Mouse (Mus musculus) bone marrow macrophage, adult 2 months (primary cell): Measurements from ENCODE around the gene Olfr623. TPM values are rescaled to one million over a fixed set of nuclear protein-coding genes. Genes with fewer than 3 reads are reported as not detected.

Source experiments
- H3K27ac ChIP-seq: 2 replicates; pipeline ENCODE4 v1.5.1; 2012; ENCODE audit warnings: low read depth, low read length; ENCODE audit not compliant: insufficient read depth
- H3K4me1 ChIP-seq: 2 replicates; pipeline ENCODE4 v1.6.1; 2012; ENCODE audit warnings: low read length; ENCODE audit not compliant: control insufficient read depth, insufficient read depth
- H3K4me3 ChIP-seq: 2 replicates; pipeline ENCODE4 v1.5.1; 2012; ENCODE audit warnings: mild to moderate bottlenecking, low read length, moderate library complexity; ENCODE audit not compliant: insufficient read depth
- CTCF ChIP-seq: IDR thresholded peaks from 2 replicates; pipeline ENCODE4 v1.5.1; 2012; ENCODE audit warnings: low read depth, mild to moderate bottlenecking, low read length, moderate library complexity
- POLR2A ChIP-seq: IDR thresholded peaks from 2 replicates; pipeline ENCODE4 v1.6.1; 2012; ENCODE audit warnings: mild to moderate bottlenecking, low read depth, low read length, borderline replicate concordance
- polyA plus RNA-seq: library from polyadenylated mRNA; stranded (reverse); fragments of >200 nt; gene quantifications from 2 replicates; pipeline ENCODE4 v1.2.4, GENCODE M21; 2012; ENCODE audit not compliant: missing spikeins, insufficient read depth, insufficient read length

The Olfr623 gene
- polyA plus RNA-seq: not detected in 2 replicates

- TF ChIP-seq POLR2A (no peak), CTCF (no peak)
- Histone ChIP-seq H3K4me3 (no peak within 1 kb of the TSS), H3K4me1 (no peaks in the 10 kb centered on the region), H3K27ac (no peak within 1 kb of the TSS)
Observed at GRCm38 (mm10) chr7:103663598-103663997, at the start of gene Olfr623. TSS of gene Olfr623 (minus strand) at chr7:103663698.

DNA sequence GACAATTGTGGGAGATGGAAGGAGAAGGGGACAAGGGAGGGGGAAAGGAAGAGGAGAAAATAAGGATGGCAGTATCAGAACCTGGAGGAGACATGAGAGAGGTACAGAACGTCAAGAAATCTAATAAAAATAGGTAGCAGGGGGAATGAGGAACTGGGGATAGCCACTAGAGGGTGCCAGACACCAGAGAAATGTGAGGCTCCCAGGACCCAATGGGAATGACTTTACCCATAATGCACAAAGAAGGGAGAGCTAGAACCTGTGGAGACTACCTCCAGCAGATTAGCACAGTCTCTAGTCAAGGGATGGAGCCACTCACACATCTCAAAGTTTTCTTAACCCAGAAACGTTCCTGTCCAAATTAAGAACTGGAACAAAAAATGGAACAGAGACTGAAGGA lies 48.5 kb upstream of the Olfr623 start:
- Histone ChIP-seq H3K4me3 (no peak overlapping the region), H3K27ac (no peak overlapping the region), H3K4me1 (no peaks in the 10 kb centered on the region)
- TF ChIP-seq CTCF (peak; percentile 44; the same call in 1 of the 2 replicates), POLR2A (no peak)

GRCm38 (mm10) chr7:103699469-103699868 lies 36.0 kb upstream of the Olfr623 start:
- H3K4me1 ChIP-seq: no peaks in the 10 kb centered on the region
- TF ChIP-seq POLR2A: no peak
- TF ChIP-seq CTCF: no peak
- no peak overlapping the region for H3K4me3 ChIP-seq
- H3K27ac ChIP-seq: no peak overlapping the region

DNA sequence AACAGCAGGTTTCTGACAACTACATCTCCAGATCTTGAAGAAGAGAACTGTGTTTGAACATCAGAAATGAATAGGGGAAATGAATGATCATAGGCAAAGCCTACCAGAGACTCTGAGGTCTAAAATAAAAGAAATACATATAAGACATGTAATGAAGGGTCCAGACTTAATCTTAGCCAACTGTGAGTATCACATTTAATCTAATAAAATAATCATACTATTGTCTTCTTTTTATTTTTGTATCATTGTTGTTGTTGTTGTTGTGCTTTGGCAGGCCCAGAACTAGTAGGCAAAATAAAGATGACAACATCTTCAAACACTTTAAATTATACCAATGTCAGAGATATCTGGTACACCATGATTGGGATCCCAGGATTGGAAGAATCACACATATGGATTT lies 18.9 kb upstream of the Olfr623 start, which contains the start of gene Olfr625-ps1:
Gene Olfr625-ps1, plus strand, starts transcription at position 301 of the 400 bp plus-strand sequence.
- TF ChIP-seq POLR2A (no peak), CTCF (no peak)
- Histone ChIP-seq H3K4me3 (no peak within 1 kb of the TSS), H3K27ac (no peak within 1 kb of the TSS), H3K4me1 (no peaks in the 10 kb centered on the region)

GRCm38 (mm10) chr7:103671091-103671490 lies 7.6 kb upstream of the Olfr623 start, which contains the start of gene Olfr624:
TSS of gene Olfr624 (minus strand) at chr7:103671191.
- H3K4me1 ChIP-seq: no peaks in the 10 kb centered on the region
- H3K4me3 ChIP-seq: no peak within 1 kb of the TSS
- no peak for TF ChIP-seq CTCF
- TF ChIP-seq POLR2A: no peak
- no peak within 1 kb of the TSS for H3K27ac ChIP-seq

- Histone ChIP-seq H3K4me3 (no peak overlapping the region), H3K4me1 (no peaks in the 10 kb centered on the region)
- no peak for TF ChIP-seq POLR2A
- TF ChIP-seq CTCF: no peak
Observed at GRCm38 (mm10) chr7:103644070-103644469, 19.4 kb downstream of the Olfr623 start.

GRCm38 (mm10) chr7:103642602-103643001 lies 20.9 kb downstream of the Olfr623 start, which contains the start of gene Olfr622:
TSS of gene Olfr622 (minus strand) at chr7:103642702.
- Histone ChIP-seq H3K4me1 (no peaks in the 10 kb centered on the region), H3K4me3 (no peak within 1 kb of the TSS), H3K27ac (no peak within 1 kb of the TSS)
- TF ChIP-seq CTCF: no peak
- no peak for TF ChIP-seq POLR2A

More at GRCm38 (mm10) chr7:103644070-103644469, 19.4 kb downstream of the Olfr623 start:
- H3K27ac ChIP-seq: no peak overlapping the region

- Histone ChIP-seq H3K4me3 (no peak overlapping the region), H3K4me1 (no peaks in the 10 kb centered on the region), H3K27ac (no peak overlapping the region)
- TF ChIP-seq CTCF (no peak), POLR2A (no peak)
Observed at GRCm38 (mm10) chr7:103636795-103637194, 26.7 kb downstream of the Olfr623 start.

- Histone ChIP-seq H3K27ac (no peak within 1 kb of the TSS), H3K4me1 (no peaks in the 10 kb centered on the region), H3K4me3 (no peak within 1 kb of the TSS)
- TF ChIP-seq POLR2A (no peak), CTCF (no peak)
Observed at GRCm38 (mm10) chr7:103612434-103612833, 51.1 kb downstream of the Olfr623 start, which contains the start of gene Olfr620. TSS of gene Olfr620 (minus strand) at chr7:103612534.

Other genes starting within 250 kb of the Olfr623 start
- gene Usp17lc, start 248.6 kb downstream of the Olfr623 start, polyA plus RNA-seq: not detected in 2 replicates
- not detected in 2 replicates for gene Olfr605, start 218.3 kb downstream of the Olfr623 start, polyA plus RNA-seq
- gene Olfr606, start 214.7 kb downstream of the Olfr623 start, polyA plus RNA-seq: not detected in 2 replicates
- not detected in 2 replicates for gene Olfr607, start 199.5 kb downstream of the Olfr623 start, polyA plus RNA-seq
- gene Olfr608, start 193.8 kb downstream of the Olfr623 start, polyA plus RNA-seq: not detected in 2 replicates
- gene Olfr609, start 165.6 kb downstream of the Olfr623 start, polyA plus RNA-seq: not detected in 2 replicates
- not detected in 2 replicates for gene Olfr610, start 151.6 kb downstream of the Olfr623 start, polyA plus RNA-seq
- gene Olfr611, start 142.9 kb downstream of the Olfr623 start, polyA plus RNA-seq: not detected in 2 replicates
- not detected in 2 replicates for gene Olfr612, start 121.0 kb downstream of the Olfr623 start, polyA plus RNA-seq
- not detected in 2 replicates for gene Olfr613, start 115.6 kb downstream of the Olfr623 start, polyA plus RNA-seq
- gene Olfr615, start 107.6 kb downstream of the Olfr623 start, polyA plus RNA-seq: not detected in 2 replicates
- gene Olfr616, start 94.6 kb downstream of the Olfr623 start, polyA plus RNA-seq: not detected in 2 replicates
- not detected in 2 replicates for gene Olfr617, start 90.6 kb downstream of the Olfr623 start, polyA plus RNA-seq
- not detected in 2 replicates for gene Olfr618, start 73.6 kb downstream of the Olfr623 start, polyA plus RNA-seq
- gene Olfr619, start 63.1 kb downstream of the Olfr623 start, polyA plus RNA-seq: not detected in 2 replicates
- gene Olfr620, start 51.2 kb downstream of the Olfr623 start, polyA plus RNA-seq: 0.19 and 0.27 TPM in 2 replicates
- gene Olfr622, start 21.0 kb downstream of the Olfr623 start, polyA plus RNA-seq: not detected in 2 replicates
- gene Olfr624, start 7.5 kb upstream of the Olfr623 start, polyA plus RNA-seq: not detected in 2 replicates
- gene Olfr625-ps1, start 19.0 kb upstream of the Olfr623 start, polyA plus RNA-seq: not detected in 2 replicates
- gene Olfr243, start 51.0 kb upstream of the Olfr623 start, polyA plus RNA-seq: not detected in 2 replicates
- gene Olfr628, start 66.7 kb upstream of the Olfr623 start, polyA plus RNA-seq: not detected in 2 replicates
- gene Olfr629, start 81.2 kb upstream of the Olfr623 start, polyA plus RNA-seq: not detected in 2 replicates
- not detected in 2 replicates for gene Olfr630, start 93.6 kb upstream of the Olfr623 start, polyA plus RNA-seq
- not detected in 2 replicates for gene Olfr69, start 107.9 kb upstream of the Olfr623 start, polyA plus RNA-seq
- gene Olfr68, start 116.0 kb upstream of the Olfr623 start, polyA plus RNA-seq: not detected in 2 replicates
- gene Olfr67, start 128.1 kb upstream of the Olfr623 start, polyA plus RNA-seq: not detected in 2 replicates
- gene Hbb-bt, start 150.3 kb upstream of the Olfr623 start, polyA plus RNA-seq: not detected in 2 replicates
- not detected in 2 replicates for gene Hbb-bs, start 164.4 kb upstream of the Olfr623 start, polyA plus RNA-seq
- not detected in 2 replicates for gene Hbb-bh2, start 176.8 kb upstream of the Olfr623 start, polyA plus RNA-seq
- not detected in 2 replicates for gene Hbb-bh1, start 179.5 kb upstream of the Olfr623 start, polyA plus RNA-seq
- not detected in 2 replicates for gene Hbb-y, start 189.5 kb upstream of the Olfr623 start, polyA plus RNA-seq
- gene Olfr66, start 222.6 kb upstream of the Olfr623 start, polyA plus RNA-seq: not detected in 2 replicates
- gene Olfr64, start 230.8 kb upstream of the Olfr623 start, polyA plus RNA-seq: not detected in 2 replicates
- gene Olfr65, start 239.8 kb upstream of the Olfr623 start, polyA plus RNA-seq: not detected in 2 replicates